Mouse (Mus musculus) forebrain, embryonic 14.5 days (tissue): ENCODE data around the gene Enoph1. TPM values are rescaled to one million over a fixed set of nuclear protein-coding genes. Genes with fewer than 3 reads are reported as not detected.

Experiments used
- ATAC-seq: fragments of 200-750 bp; cut with Nextera tagmentation; 2 replicates; pipeline ENCODE4 v1.8.0; 2017; ENCODE audit warnings: mild to moderate bottlenecking, moderate library complexity
- DNase-seq: peaks from one replicate; pipeline ENCODE4 v3.0.0-alpha.2; 2015; ENCODE audit warnings: low spot score
- H3K27ac ChIP-seq: fragments of 300-500 bp; sonication (generic); 2 replicates; pipeline ENCODE4 v1.5.1; 2014; ENCODE audit warnings: low read depth, mild to moderate bottlenecking, control low read depth, low read length, moderate library complexity
- H3K27me3 ChIP-seq: fragments of 300-500 bp; sonication (generic); replicated peaks from 2 replicates; pipeline ENCODE4 v1.6.1; 2014; ENCODE audit warnings: low read length, control low read depth, mixed read lengths; ENCODE audit not compliant: control insufficient read depth, insufficient read depth
- H3K36me3 ChIP-seq: fragments of 300-500 bp; sonication (generic); 2 replicates; pipeline ENCODE4 v1.6.1; 2014; ENCODE audit warnings: low read length, control low read depth; ENCODE audit not compliant: control insufficient read depth, insufficient read depth
- H3K4me1 ChIP-seq: fragments of 300-500 bp; sonication (generic); 2 replicates; pipeline ENCODE4 v1.6.1; 2014; ENCODE audit warnings: antibody characterized with exemption, low read length, control low read depth; ENCODE audit not compliant: control insufficient read depth, insufficient read depth
- H3K4me2 ChIP-seq: fragments of 300-500 bp; sonication (generic); 2 replicates; pipeline ENCODE4 v1.6.1; 2014; ENCODE audit warnings: mild to moderate bottlenecking, control low read depth, low read length
- H3K4me3 ChIP-seq: fragments of 300-500 bp; sonication (generic); 2 replicates; pipeline ENCODE4 v1.5.1; 2014; ENCODE audit warnings: low read depth, low read length, control low read depth
- H3K9ac ChIP-seq: fragments of 300-500 bp; sonication (generic); 2 replicates; pipeline ENCODE4 v1.6.1; 2014; ENCODE audit warnings: mild to moderate bottlenecking, low read length, control low read depth, moderate library complexity
- H3K9me3 ChIP-seq: fragments of 300-500 bp; sonication (generic); replicated peaks from 2 replicates; pipeline ENCODE4 v1.6.1; 2016; ENCODE audit warnings: low read length, control low read depth, mixed read lengths; ENCODE audit not compliant: control insufficient read depth
- WGBS: fragments of 180-500 bp; shearing (Covaris S2); extraction: QIAGEN DNeasy Blood & Tissue Kit; methylation state at CpG from one replicate; pipeline ENCODE4 v1.1.7; 2014; 5-methylcytosine and 5-hydroxymethylcytosine counted together
- polyA plus RNA-seq: library from polyadenylated mRNA; unstranded; fragments of >200 nt; fragmentation: Nextera tagmentation; extraction: Ambion mirVana; gene quantifications from 2 replicates; pipeline ENCODE4 v1.2.1, GENCODE M21; 2014

Gene Enoph1
- polyA plus RNA-seq, 1 experiment from 2014 or later, result 53.2 TPM

- H3K4me1 ChIP-seq, result peaks cover 17% of the 10 kb centered on the region
- no peak overlapping the region; the same call in 1 of the 2 replicates for H3K9ac ChIP-seq
- no peaks in the 10 kb centered on the region for H3K27me3 ChIP-seq
- DNase-seq, result peak; percentile 87
- H3K27ac ChIP-seq, result peak overlapping the region; percentile 15; the same call in 1 of the 2 replicates
- H3K4me3 ChIP-seq, result no peak overlapping the region
- WGBS, result 32% methylated on average over 14 of the region's 15 CpGs
- ATAC-seq, result peak; percentile 81
- peaks cover 34% of the 10 kb centered on the region for H3K36me3 ChIP-seq
- H3K9me3 ChIP-seq, result no peaks in the 10 kb centered on the region
- H3K4me2 ChIP-seq, result no peak overlapping the region
Measured at GRCm38 (mm10) chr5:100057461-100058209, 17.9 kb downstream of the Enoph1 start.

GRCm38 (mm10) chr5:100058729-100059128, 18.9 kb downstream of the Enoph1 start:
- peaks cover 17% of the 10 kb centered on the region for H3K4me1 ChIP-seq
- H3K27ac ChIP-seq, result peak overlapping the region; percentile 46; the same call in 1 of the 2 replicates
- no peaks in the 10 kb centered on the region for H3K27me3 ChIP-seq
- DNase-seq, result no peak
- no peak for ATAC-seq
- peaks cover 42% of the 10 kb centered on the region for H3K36me3 ChIP-seq
- 0 out of 2 replicates have a peak overlapping the region, but pooled peaks have one; percentile 18 for H3K9ac ChIP-seq
- 21% methylated on average over 6 of the region's 6 CpGs for WGBS
- H3K9me3 ChIP-seq, result no peaks in the 10 kb centered on the region
- no peak overlapping the region for H3K4me3 ChIP-seq
- H3K4me2 ChIP-seq, result no peak overlapping the region

GRCm38 (mm10) chr5:100059326-100059725, 19.5 kb downstream of the Enoph1 start:
- 37% methylated on average over 6 of the region's 6 CpGs for WGBS
- Histone ChIP-seq H3K36me3 (peaks cover 48% of the 10 kb centered on the region), H3K4me3 (no peak overlapping the region), H3K27ac (0 out of 2 replicates have a peak overlapping the region, but pooled peaks have one; percentile 55), H3K9ac (no peak overlapping the region), H3K27me3 (no peaks in the 10 kb centered on the region), H3K4me2 (no peak overlapping the region), H3K9me3 (no peaks in the 10 kb centered on the region), H3K4me1 (peaks cover 17% of the 10 kb centered on the region)
- ATAC-seq, result no peak
- peak; percentile 36 for DNase-seq

- no peak for DNase-seq
- ATAC-seq, result no peak
- 97% methylated on average over 14 of the region's 14 CpGs for WGBS
Measured at GRCm38 (mm10) chr5:100060876-100061275, 21.1 kb downstream of the Enoph1 start.

GRCm38 (mm10) chr5:100067579-100067978, 27.8 kb downstream of the Enoph1 start:
- no peaks in the 10 kb centered on the region for H3K27me3 ChIP-seq
- H3K9ac ChIP-seq, result no peak overlapping the region
- 93% methylated on average over 16 of the region's 16 CpGs for WGBS
- no peak for DNase-seq
- H3K27ac ChIP-seq, result no peak overlapping the region
- no peak for ATAC-seq
- peaks cover 62% of the 10 kb centered on the region for H3K36me3 ChIP-seq
- H3K9me3 ChIP-seq, result no peaks in the 10 kb centered on the region
- no peaks in the 10 kb centered on the region for H3K4me1 ChIP-seq
- H3K4me3 ChIP-seq, result no peak overlapping the region
- H3K4me2 ChIP-seq, result no peak overlapping the region

More at GRCm38 (mm10) chr5:100060876-100061275, 21.1 kb downstream of the Enoph1 start:
- H3K27ac ChIP-seq, result no peak overlapping the region
- no peak overlapping the region for H3K4me3 ChIP-seq
- peaks cover 58% of the 10 kb centered on the region for H3K36me3 ChIP-seq
- no peaks in the 10 kb centered on the region for H3K27me3 ChIP-seq
- H3K4me1 ChIP-seq, result peaks cover 17% of the 10 kb centered on the region
- H3K4me2 ChIP-seq, result no peak overlapping the region
- no peak overlapping the region for H3K9ac ChIP-seq
- no peaks in the 10 kb centered on the region for H3K9me3 ChIP-seq

GRCm38 (mm10) chr5:100069526-100069925, 29.7 kb downstream of the Enoph1 start:
- Histone ChIP-seq H3K9me3 (no peaks in the 10 kb centered on the region), H3K27ac (no peak overlapping the region), H3K27me3 (no peaks in the 10 kb centered on the region), H3K36me3 (peaks cover 62% of the 10 kb centered on the region), H3K4me1 (no peaks in the 10 kb centered on the region), H3K4me2 (no peak overlapping the region), H3K4me3 (no peak overlapping the region), H3K9ac (no peak overlapping the region)
- 96% methylated on average over 2 of the region's 2 CpGs for WGBS
- DNase-seq, result no peak
- ATAC-seq, result no peak

- WGBS, result 33% methylated on average over 3 of the region's 3 CpGs
Measured at GRCm38 (mm10) chr5:100070255-100070654, 30.5 kb downstream of the Enoph1 start.

GRCm38 (mm10) chr5:100071541-100071940, 31.8 kb downstream of the Enoph1 start:
- peaks cover 47% of the 10 kb centered on the region for H3K36me3 ChIP-seq
- DNase-seq (no peak), ATAC-seq (no peak)
- no peaks in the 10 kb centered on the region for H3K4me1 ChIP-seq
- H3K4me3 ChIP-seq, result no peak overlapping the region
- no peak overlapping the region for H3K4me2 ChIP-seq
- H3K9me3 ChIP-seq, result no peaks in the 10 kb centered on the region
- no peak overlapping the region for H3K9ac ChIP-seq
- WGBS, result 92% methylated on average over 5 of the region's 5 CpGs
- no peak overlapping the region for H3K27ac ChIP-seq
- H3K27me3 ChIP-seq, result no peaks in the 10 kb centered on the region

More at GRCm38 (mm10) chr5:100070255-100070654, 30.5 kb downstream of the Enoph1 start:
- peaks cover 60% of the 10 kb centered on the region for H3K36me3 ChIP-seq
- no peaks in the 10 kb centered on the region for H3K4me1 ChIP-seq
- no peak overlapping the region for H3K4me3 ChIP-seq
- H3K27me3 ChIP-seq, result no peaks in the 10 kb centered on the region
- no peak overlapping the region for H3K4me2 ChIP-seq
- no peaks in the 10 kb centered on the region for H3K9me3 ChIP-seq
- H3K9ac ChIP-seq, result no peak overlapping the region
- no peak overlapping the region for H3K27ac ChIP-seq
- DNase-seq, result peak; percentile 83
- ATAC-seq, result peak; percentile 73

GRCm38 (mm10) chr5:100072557-100072956, 32.8 kb downstream of the Enoph1 start:
- DNase-seq (peak; percentile 64), ATAC-seq (peak; percentile 33; the same call in 1 of the 2 replicates)
- peaks cover 37% of the 10 kb centered on the region for H3K36me3 ChIP-seq
- H3K4me2 ChIP-seq, result no peak overlapping the region
- H3K9ac ChIP-seq, result no peak overlapping the region
- H3K9me3 ChIP-seq, result no peaks in the 10 kb centered on the region
- WGBS, result 25% methylated on average over 9 of the region's 9 CpGs
- H3K4me1 ChIP-seq, result no peaks in the 10 kb centered on the region
- no peaks in the 10 kb centered on the region for H3K27me3 ChIP-seq
- no peak overlapping the region for H3K4me3 ChIP-seq
- peak overlapping the region; percentile 27; the same call in 1 of the 2 replicates for H3K27ac ChIP-seq
